Mouse (Mus musculus) right cerebral cortex, postnatal 10 days (tissue): ENCODE results near the gene Nol10.

Experiments
- DNase-seq, 2 experiments: peaks; one replicate each; pipeline ENCODE4 v3.0.0; 2021; ENCODE audit warnings: low spot score in 2 of 2

Nol10 gene

GRCm38 (mm10) chr12:17348048-17349036, at the start of gene Nol10:
Gene Nol10, plus strand, starts transcription at chr12:17348458.
- DNase-seq: peak; percentile 95

- no peak for DNase-seq
Observed at GRCm38 (mm10) chr12:17299902-17300301, 48.4 kb upstream of the Nol10 start.

- peak; percentile 39 for DNase-seq
Observed at GRCm38 (mm10) chr12:17305445-17305844, 42.8 kb upstream of the Nol10 start.

GRCm38 (mm10) chr12:17308246-17308645, 40.0 kb upstream of the Nol10 start:
- no peak for DNase-seq

- DNase-seq: no peak
Observed at GRCm38 (mm10) chr12:17310852-17311839, 37.1 kb upstream of the Nol10 start.

GRCm38 (mm10) chr12:17316096-17316495, 32.2 kb upstream of the Nol10 start:
- no peak for DNase-seq

- no peak for DNase-seq
Observed at GRCm38 (mm10) chr12:17317970-17318369, 30.3 kb upstream of the Nol10 start.

- DNase-seq: no peak
Observed at GRCm38 (mm10) chr12:17318453-17318852, 29.8 kb upstream of the Nol10 start.

GRCm38 (mm10) chr12:17324549-17325470, 23.4 kb upstream of the Nol10 start:
- DNase-seq: peak; percentile 37 to 51

- no peak for DNase-seq
Observed at GRCm38 (mm10) chr12:17329259-17329658, 19.0 kb upstream of the Nol10 start, which contains the start of gene Atp6v1c2. Gene Atp6v1c2, minus strand, starts transcription at chr12:17329359.

- no peak for DNase-seq
Observed at GRCm38 (mm10) chr12:17333459-17333858, 14.8 kb upstream of the Nol10 start.

GRCm38 (mm10) chr12:17338338-17338737, 9.9 kb upstream of the Nol10 start:
- DNase-seq: no peak

GRCm38 (mm10) chr12:17339114-17339905, 8.9 kb upstream of the Nol10 start:
- DNase-seq: no peak

- DNase-seq: no peak
Observed at GRCm38 (mm10) chr12:17347327-17348047, 771 bp upstream of the Nol10 start.

- DNase-seq: no peak
Observed at GRCm38 (mm10) chr12:17350106-17350505, 1.8 kb downstream of the Nol10 start.

GRCm38 (mm10) chr12:17356853-17357252, 8.6 kb downstream of the Nol10 start:
- no peak for DNase-seq

- no peak for DNase-seq
Observed at GRCm38 (mm10) chr12:17357795-17358194, 9.5 kb downstream of the Nol10 start.

GRCm38 (mm10) chr12:17358981-17359380, 10.7 kb downstream of the Nol10 start:
- DNase-seq: peak in 1 of 2 experiments; percentile 58

GRCm38 (mm10) chr12:17360104-17360503, 11.8 kb downstream of the Nol10 start:
- no peak for DNase-seq
